Mouse (Mus musculus): ENCODE results near the gene Nop9. TPM values are rescaled to one million over a fixed set of nuclear protein-coding genes. Genes with fewer than 3 reads are reported as not detected.

The Nop9 gene
- polyA plus RNA-seq, 2 experiments from 2014 or later: 3.6 to 5.8 TPM

- ATAC-seq: no peak
These were observed 31.7 kb downstream of the Nop9 start for GRCm38 (mm10) chr14:55777176-55777575.

- no peak for ATAC-seq
These were observed 32.3 kb downstream of the Nop9 start for GRCm38 (mm10) chr14:55777806-55778205.

DNA sequence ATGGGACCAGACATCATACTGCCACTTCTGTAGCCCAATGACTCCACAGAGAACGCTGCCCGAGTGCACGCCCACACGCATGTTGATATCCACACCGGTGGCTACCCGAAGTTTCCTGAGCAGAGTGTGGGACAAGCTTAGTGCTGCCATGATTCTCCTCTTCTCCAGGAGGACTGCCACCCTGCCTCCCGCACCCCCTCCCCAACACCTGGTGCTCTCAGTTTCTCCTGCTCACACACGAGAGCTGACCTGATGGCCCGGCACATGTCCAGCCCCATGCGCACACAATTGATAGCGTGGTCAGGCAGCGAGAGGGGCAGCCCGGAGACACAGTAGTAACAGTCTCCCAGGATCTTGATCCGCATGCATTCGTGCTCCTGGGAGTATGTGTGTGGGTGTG lies 33.2 kb downstream of the Nop9 start:
- no peak for ATAC-seq

DNA sequence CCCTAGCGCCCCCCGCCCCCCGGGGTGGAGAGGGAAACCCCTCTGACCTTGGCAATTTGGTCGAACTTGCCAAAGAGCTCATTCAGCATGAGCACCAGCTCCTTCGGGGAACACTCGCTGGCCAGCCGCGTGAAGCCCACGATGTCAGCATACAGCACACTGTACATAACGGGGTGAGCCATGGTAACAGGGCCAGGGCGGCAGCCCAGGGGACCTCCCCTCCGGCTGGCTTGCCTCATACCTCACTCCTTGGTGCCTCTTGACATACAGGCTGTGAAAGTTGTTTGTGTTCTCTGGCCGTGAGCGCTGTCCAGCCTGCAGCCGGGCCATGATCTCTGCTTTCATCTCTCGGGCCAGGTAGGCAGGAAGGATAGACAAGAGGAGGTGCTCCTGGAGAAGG lies 34.2 kb downstream of the Nop9 start:
- no peak for ATAC-seq

- no peak for ATAC-seq
These were observed 35.2 kb downstream of the Nop9 start for GRCm38 (mm10) chr14:55780736-55781135.

DNA sequence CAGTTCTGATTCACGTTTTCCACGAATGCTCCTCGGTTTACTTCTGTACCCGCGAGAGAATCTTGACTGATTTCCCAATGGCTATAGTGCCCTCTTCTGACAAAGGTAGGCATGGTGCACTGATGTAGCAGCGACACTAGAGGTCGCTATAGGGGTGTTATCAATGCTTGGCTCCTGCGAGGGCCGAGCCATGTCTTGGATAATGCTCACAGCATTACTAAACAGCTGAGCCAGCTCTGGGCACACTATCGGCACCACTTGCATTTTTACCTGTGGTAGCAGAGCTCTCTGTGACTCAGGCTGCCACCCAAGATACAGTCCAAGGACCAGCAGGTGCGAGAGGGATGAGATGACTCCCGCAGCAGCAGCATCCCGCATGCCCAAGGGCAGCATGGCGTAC lies 35.8 kb downstream of the Nop9 start:
- ATAC-seq: peak; percentile 84

DNA sequence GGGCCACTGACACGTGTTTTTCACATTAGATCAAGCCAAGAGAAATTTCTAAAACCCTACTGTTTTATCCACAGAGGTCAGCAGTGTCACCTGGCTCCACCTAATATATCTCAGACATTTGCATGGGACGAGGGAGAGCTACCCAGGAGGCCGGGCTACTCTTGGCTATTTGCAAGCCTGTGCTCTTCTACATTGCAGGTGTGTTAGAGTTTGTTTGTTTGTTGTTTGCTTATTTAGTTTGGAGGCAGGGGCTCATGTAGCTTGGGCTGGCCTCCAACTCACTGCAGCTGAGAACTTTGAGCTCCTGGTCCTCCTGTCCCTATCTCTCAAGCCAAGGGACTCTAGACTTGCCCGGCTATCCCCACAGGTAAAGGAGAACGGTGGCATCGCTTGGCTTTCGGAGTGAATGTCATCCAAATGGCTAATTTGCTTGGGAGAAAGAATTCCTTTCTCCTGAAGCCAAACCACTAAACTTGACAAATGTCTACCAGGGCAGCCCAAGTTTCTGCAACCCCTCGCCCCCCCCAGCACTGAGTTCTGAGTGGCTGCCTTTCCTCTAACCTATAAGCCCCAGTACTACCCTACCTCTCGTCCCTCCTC lies 37.0 kb downstream of the Nop9 start:
- ATAC-seq: no peak

DNA sequence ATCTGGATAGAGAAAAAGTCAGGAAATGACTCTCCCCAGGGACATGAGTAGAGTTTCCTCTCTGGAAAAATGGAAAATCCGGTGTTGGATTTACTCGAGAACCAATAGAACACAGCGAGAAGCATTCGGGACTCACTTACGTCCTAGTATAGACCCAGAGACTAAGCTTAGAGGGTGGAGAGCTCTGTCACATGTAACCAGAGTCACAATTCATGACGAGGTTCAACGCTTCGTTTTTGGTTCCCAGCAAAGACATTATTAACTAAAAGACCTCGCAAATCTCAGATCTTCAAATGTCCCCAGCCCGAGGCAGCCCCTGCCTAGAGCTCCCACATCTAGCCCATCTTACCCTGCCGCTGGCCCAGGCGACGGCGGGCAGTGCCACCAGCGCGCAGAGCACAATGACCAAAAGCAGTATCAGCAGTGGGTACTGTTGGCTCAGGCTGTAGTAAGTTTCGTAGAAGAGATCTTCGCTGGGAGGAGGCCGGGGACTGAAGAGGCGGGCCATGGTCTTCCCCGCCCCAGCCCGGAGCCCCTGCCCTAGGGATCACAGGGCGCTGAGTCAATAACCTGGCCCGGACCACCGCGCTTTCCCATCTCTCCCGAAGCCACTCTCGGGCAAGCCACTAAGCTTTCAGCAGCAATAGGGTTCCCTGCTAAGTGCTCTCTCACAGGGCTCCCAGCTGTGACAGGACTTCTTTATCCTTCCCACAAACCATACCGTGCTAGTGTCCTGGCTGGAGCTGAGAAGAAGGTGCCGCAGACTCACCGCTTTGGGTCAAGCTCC lies 37.9 kb downstream of the Nop9 start:
- no peak for ATAC-seq

- no peak for ATAC-seq
These were observed 38.4 kb downstream of the Nop9 start, which contains the start of gene Adcy4 for GRCm38 (mm10) chr14:55783958-55784235. Gene Adcy4 (minus strand): TSS chr14:55784095.

DNA sequence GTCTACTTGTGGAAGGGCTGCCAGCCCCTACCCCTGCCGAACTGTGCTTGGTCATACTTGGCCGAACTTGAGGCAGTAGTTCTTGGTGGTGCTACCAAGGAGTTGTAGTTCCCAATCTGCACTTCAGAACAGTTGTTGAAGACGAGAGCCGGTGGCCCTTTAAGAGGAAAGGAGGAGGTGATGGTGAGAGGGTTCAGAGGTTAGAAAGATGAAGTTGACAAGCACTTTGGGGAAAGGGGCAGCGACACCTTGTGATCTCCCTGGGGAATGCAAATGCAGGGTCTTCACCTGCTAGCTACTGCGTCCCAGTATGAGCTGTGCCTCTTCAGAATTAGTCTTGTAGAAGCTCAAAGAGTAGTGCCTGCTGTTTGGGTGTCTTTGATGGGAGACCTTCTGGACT lies 39.7 kb downstream of the Nop9 start:
- no peak for ATAC-seq

DNA sequence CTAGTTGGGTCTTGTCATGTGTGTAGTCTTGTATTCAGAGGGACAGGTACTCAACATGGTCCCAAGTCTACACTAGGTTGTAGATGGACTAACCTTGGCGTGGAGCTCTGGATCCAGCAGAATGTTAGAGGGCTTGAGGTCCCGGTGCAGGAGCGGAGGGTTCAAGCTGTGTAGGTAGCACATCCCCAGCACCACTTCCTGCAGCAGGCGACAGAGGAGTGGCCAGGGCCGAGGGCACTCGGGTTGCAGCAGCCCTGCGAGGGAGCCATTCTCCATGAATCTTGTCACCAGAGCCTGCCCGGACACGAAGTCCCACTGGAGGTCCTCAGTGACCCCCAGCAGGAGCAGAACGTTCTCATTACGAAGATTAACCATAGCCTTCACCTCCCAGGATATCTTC lies 42.2 kb downstream of the Nop9 start:
- ATAC-seq: no peak

DNA sequence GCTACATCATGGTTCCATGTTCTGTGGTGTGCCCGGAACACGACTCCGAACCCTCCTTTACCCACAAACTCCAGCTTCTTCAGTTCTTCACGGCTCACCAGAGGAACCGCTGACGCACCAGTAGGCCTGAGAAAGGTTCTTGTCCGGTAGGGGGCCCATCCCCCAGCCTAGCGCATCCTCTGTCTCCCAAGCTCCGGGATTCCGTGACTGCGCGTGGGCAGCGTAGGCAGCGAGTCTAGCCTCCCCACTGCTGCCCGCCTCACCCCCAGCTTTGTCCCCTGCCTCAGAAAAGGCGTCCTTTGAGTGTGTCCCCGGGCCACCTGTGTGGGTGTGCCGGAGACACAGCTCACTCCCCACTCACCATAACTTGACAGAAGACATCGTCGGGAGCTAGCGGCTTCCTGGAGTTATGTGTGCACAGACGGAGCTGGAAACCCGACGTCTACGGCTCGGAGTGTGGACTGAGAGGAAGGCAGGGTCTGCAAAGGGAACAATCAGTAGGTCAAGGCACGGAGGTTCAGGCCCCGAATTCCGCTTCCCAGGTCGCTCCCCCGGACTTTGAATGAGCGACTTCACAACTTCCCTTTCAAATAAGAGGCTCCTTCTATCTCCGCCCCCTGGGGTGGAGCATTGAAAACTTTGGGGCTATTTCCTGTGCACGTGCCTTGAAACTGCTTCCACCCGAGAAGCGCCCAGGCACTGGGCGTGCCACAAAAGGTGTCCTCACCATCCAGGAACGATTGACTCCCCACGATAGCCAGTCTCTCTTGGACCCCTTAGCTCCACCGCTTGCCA lies 43.0 kb downstream of the Nop9 start, which contains the start of gene Ripk3:
TSS of gene Ripk3 (minus strand) at position 610 of the 795 bp plus-strand sequence.
- ATAC-seq: peak; percentile 97

- no peak for ATAC-seq
These were observed 48.0 kb downstream of the Nop9 start for GRCm38 (mm10) chr14:55793461-55793860.

DNA sequence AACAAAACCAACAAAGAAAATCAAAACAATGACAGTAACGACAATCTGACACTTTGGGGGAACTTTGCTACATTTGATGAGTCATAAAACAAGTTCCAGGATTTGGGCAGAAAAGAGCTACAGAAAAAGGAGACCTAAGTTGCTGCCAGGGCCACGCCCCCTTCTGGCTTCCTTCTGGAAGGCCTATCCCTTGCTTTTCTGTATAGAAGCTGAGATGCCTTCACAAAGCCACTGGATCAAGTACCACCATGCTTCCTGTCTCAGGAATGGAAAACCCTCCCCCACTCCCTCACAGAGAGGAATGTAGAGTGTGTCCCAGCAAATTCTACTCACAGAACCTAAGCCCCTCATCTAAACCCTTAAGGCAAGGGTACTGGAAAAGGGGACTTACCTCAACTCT lies 48.5 kb downstream of the Nop9 start:
- no peak for ATAC-seq

DNA sequence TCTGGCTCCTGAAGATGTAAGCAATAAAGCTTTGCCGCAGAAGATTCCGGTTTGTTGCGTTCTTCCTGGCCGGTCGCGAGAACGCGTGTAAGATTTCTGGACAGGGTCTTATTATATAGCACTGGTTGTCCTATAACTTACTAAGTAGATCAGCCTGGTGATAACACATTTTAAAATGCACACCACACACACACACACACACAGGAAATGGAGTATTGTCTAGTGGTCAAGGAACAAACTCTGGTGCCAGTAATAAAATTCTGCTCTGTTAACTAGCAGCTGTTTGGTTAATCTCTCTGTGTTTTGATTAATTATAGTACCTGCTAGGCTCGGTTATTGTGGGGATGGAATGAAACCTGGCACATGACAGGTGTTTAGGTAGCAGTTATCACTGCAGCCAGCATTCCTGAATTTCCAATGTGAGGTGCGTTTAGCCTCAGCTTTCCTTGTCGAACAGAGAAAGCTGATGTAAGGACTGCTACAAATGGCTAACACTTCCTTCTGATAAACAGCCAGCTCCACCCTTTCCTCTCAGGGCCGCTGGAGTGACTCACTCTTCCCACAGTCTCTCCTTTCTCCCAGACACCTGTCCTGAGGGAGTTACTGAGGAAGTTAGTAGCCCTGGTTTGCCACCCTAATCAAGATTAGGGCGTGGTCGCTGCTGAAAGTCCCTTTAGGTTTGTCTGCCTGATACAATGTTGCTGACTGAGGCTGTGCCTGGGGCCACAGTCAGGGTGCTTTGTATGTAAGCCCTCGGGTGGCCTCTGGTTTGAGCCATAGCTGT lies 50.1 kb downstream of the Nop9 start:
- no peak for ATAC-seq

Other genes starting within 250 kb of the Nop9 start
- gene Cpne6, start 235.2 kb upstream of the Nop9 start, polyA plus RNA-seq (2017; shearing (Covaris generic)): not detected
- gene Nrl, start 220.7 kb upstream of the Nop9 start, polyA plus RNA-seq (2017; shearing (Covaris generic)): under 1 TPM in 1 of 2 experiments, not detected in 1; 0.07 TPM
- gene Pck2, start 205.4 kb upstream of the Nop9 start, polyA plus RNA-seq (2017; shearing (Covaris generic)): 10 to 100 TPM; 37.3 to 57.7 TPM
- 100 to 1,000 TPM; 103 to 125 TPM for gene Dcaf11, start 185.7 kb upstream of the Nop9 start, polyA plus RNA-seq (2017; shearing (Covaris generic))
- gene A730061H03Rik, start 185.3 kb upstream of the Nop9 start, polyA plus RNA-seq (2017; shearing (Covaris generic)): 1 to 10 TPM; 3.3 to 7.1 TPM
- not detected for gene Fitm1, start 170.1 kb upstream of the Nop9 start, polyA plus RNA-seq (2017; shearing (Covaris generic))
- gene Psme1, start 167.6 kb upstream of the Nop9 start, polyA plus RNA-seq (2017; shearing (Covaris generic)): 100 to 1,000 TPM; 664 to 711 TPM
- 10 to 100 TPM; 20.9 to 22.9 TPM for gene Emc9, start 160.4 kb upstream of the Nop9 start, polyA plus RNA-seq (2017; shearing (Covaris generic))
- 100 to 1,000 TPM; 853 to 877 TPM for gene Psme2, start 154.6 kb upstream of the Nop9 start, polyA plus RNA-seq (2017; shearing (Covaris generic))
- gene Rnf31, start 154.0 kb upstream of the Nop9 start, polyA plus RNA-seq (2017; shearing (Covaris generic)): 10 to 100 TPM; 35.5 to 47.2 TPM
- gene Irf9, start 142.1 kb upstream of the Nop9 start, polyA plus RNA-seq (2017; shearing (Covaris generic)): 100 to 1,000 TPM; 168 to 222 TPM
- gene Rec8, start 127.7 kb upstream of the Nop9 start, polyA plus RNA-seq (2017; shearing (Covaris generic)): 10 to 100 TPM; 14.5 to 22.1 TPM
- 10 to 100 TPM; 33.4 to 42.0 TPM for gene Ipo4, start 109.7 kb upstream of the Nop9 start, polyA plus RNA-seq (2017; shearing (Covaris generic))
- under 1 TPM in 1 of 2 experiments, not detected in 1; 0.98 TPM for gene Gm49378, start 107.8 kb upstream of the Nop9 start, polyA plus RNA-seq (2017; shearing (Covaris generic))
- 10 to 100 TPM; 39.7 to 46.7 TPM for gene Tm9sf1, start 101.9 kb upstream of the Nop9 start, polyA plus RNA-seq (2017; shearing (Covaris generic))
- gene Tssk4, start 95.5 kb upstream of the Nop9 start, polyA plus RNA-seq (2017; shearing (Covaris generic)): 1 to 10 TPM in 1 of 2 experiments, under 1 TPM in 1; 0.69 to 1.3 TPM
- 100 to 1,000 TPM in 1 of 2 experiments, 10 to 100 TPM in 1; 92.4 to 106 TPM for gene Mdp1, start 85.2 kb upstream of the Nop9 start, polyA plus RNA-seq (2017; shearing (Covaris generic))
- 10 to 100 TPM; 29.8 to 34.1 TPM for gene Gmpr2, start 73.8 kb upstream of the Nop9 start, polyA plus RNA-seq (2017; shearing (Covaris generic))
- 100 to 1,000 TPM; 338 to 343 TPM for gene Nedd8, start 73.6 kb upstream of the Nop9 start, polyA plus RNA-seq (2017; shearing (Covaris generic))
- gene Tinf2, start 63.9 kb upstream of the Nop9 start, polyA plus RNA-seq (2017; shearing (Covaris generic)): 10 to 100 TPM; 26.4 to 29.2 TPM
- gene Tgm1, start 31.8 kb upstream of the Nop9 start, polyA plus RNA-seq (2017; shearing (Covaris generic)): not detected
- 10 to 100 TPM; 70.5 to 94.7 TPM for gene Rabggta, start 23.4 kb upstream of the Nop9 start, polyA plus RNA-seq (2017; shearing (Covaris generic))
- gene Dhrs1, start within 50 bp of the Nop9 start, polyA plus RNA-seq (2017; shearing (Covaris generic)): 10 to 100 TPM; 40.8 to 46.5 TPM
- not detected for gene Cideb, start 12.8 kb downstream of the Nop9 start, polyA plus RNA-seq (2017; shearing (Covaris generic))
- gene Ltb4r2, start 15.7 kb downstream of the Nop9 start, polyA plus RNA-seq (2017; shearing (Covaris generic)): under 1 TPM in 1 of 2 experiments, not detected in 1; 0.08 TPM
- gene Ltb4r1, start 20.3 kb downstream of the Nop9 start, polyA plus RNA-seq (2017; shearing (Covaris generic)): 1 to 10 TPM; 4.1 to 4.5 TPM
- 1 to 10 TPM in 1 of 2 experiments, not detected in 1; 1.0 TPM for gene Adcy4, start 38.4 kb downstream of the Nop9 start, polyA plus RNA-seq (2017; shearing (Covaris generic))
- gene Ripk3, start 43.2 kb downstream of the Nop9 start, polyA plus RNA-seq (2017; shearing (Covaris generic)): 10 to 100 TPM; 80.3 to 81.9 TPM
- not detected for gene Nfatc4, start 77.5 kb downstream of the Nop9 start, polyA plus RNA-seq (2017; shearing (Covaris generic))
- gene Nynrin, start 108.3 kb downstream of the Nop9 start, polyA plus RNA-seq (2017; shearing (Covaris generic)): under 1 TPM; 0.04 to 0.11 TPM
- gene Cbln3, start 138.7 kb downstream of the Nop9 start, polyA plus RNA-seq (2017; shearing (Covaris generic)): not detected
- gene Khnyn, start 139.3 kb downstream of the Nop9 start, polyA plus RNA-seq (2017; shearing (Covaris generic)): 10 to 100 TPM; 13.4 to 13.9 TPM
- 100 to 1,000 TPM in 1 of 2 experiments, 10 to 100 TPM in 1; 88.4 to 115 TPM for gene Sdr39u1, start 154.6 kb downstream of the Nop9 start, polyA plus RNA-seq (2017; shearing (Covaris generic))
- gene Cma1, start 199.0 kb downstream of the Nop9 start, polyA plus RNA-seq (2017; shearing (Covaris generic)): not detected
- gene Cma2, start 205.3 kb downstream of the Nop9 start, polyA plus RNA-seq (2017; shearing (Covaris generic)): not detected